Mouse (Mus musculus) hindbrain, embryonic 13.5 days (tissue): Measurements from ENCODE around the gene 1700024B05Rik. TPM values are rescaled to one million over a fixed set of nuclear protein-coding genes. Genes with fewer than 3 reads are reported as not detected.
"Not testable (repeated sequence)": the region's sequence is repeated elsewhere in the genome, so short reads cannot be mapped to it uniquely, and the experiment has no call there.

ENCODE experiments used
- ATAC-seq: fragments of 200-750 bp; cut with Nextera tagmentation; 2 replicates; pipeline ENCODE4 v1.8.0; 2017; ENCODE audit warnings: moderate TSS enrichment; ENCODE audit not compliant: low FRiP score
- H3K27ac ChIP-seq: fragments of 300-500 bp; sonication (generic); 2 replicates; pipeline ENCODE4 v1.5.1; 2015; ENCODE audit warnings: inconsistent platforms, mild to moderate bottlenecking, moderate library complexity
- H3K27me3 ChIP-seq: fragments of 300-500 bp; sonication (generic); 2 replicates; pipeline ENCODE4 v1.6.1; 2015; ENCODE audit warnings: mild to moderate bottlenecking, inconsistent platforms
- H3K36me3 ChIP-seq: fragments of 300-500 bp; sonication (generic); 2 replicates; pipeline ENCODE4 v1.6.1; 2015; ENCODE audit warnings: mild to moderate bottlenecking, inconsistent platforms
- H3K4me1 ChIP-seq: fragments of 300-500 bp; sonication (generic); replicated peaks from 2 replicates; pipeline ENCODE4 v1.6.1; 2015; ENCODE audit warnings: inconsistent platforms
- H3K4me2 ChIP-seq: fragments of 300-500 bp; sonication (generic); 2 replicates; pipeline ENCODE4 v1.6.1; 2015; ENCODE audit warnings: inconsistent platforms, mild to moderate bottlenecking, moderate library complexity
- H3K4me3 ChIP-seq: fragments of 300-500 bp; sonication (generic); 2 replicates; pipeline ENCODE4 v1.5.1; 2015; ENCODE audit warnings: mild to moderate bottlenecking, inconsistent platforms
- H3K9ac ChIP-seq: fragments of 300-500 bp; sonication (generic); 2 replicates; pipeline ENCODE4 v1.6.1; 2015; ENCODE audit warnings: mild to moderate bottlenecking, inconsistent platforms
- H3K9me3 ChIP-seq: fragments of 300-500 bp; sonication (generic); 2 replicates; pipeline ENCODE4 v1.6.1; 2016; ENCODE audit warnings: inconsistent platforms
- WGBS: fragments of 180-500 bp; shearing (Covaris S2); methylation state at CpG from one replicate; pipeline ENCODE4 v1.1.7; 2015; 5-methylcytosine and 5-hydroxymethylcytosine counted together
- polyA plus RNA-seq: library from polyadenylated mRNA; unstranded; fragments of >200 nt; fragmentation: Nextera tagmentation; extraction: Ambion mirVana; gene quantifications from 2 replicates; pipeline ENCODE4 v1.2.1, GENCODE M21; 2015

1700024B05Rik gene
- not detected in 2 replicates for polyA plus RNA-seq

- H3K36me3 ChIP-seq, H3K9ac ChIP-seq, H3K27ac ChIP-seq, H3K4me1 ChIP-seq, H3K4me3 ChIP-seq, H3K9me3 ChIP-seq, H3K4me2 ChIP-seq, H3K27me3 ChIP-seq, ATAC-seq: not testable (repeated sequence)
- 75% methylated on average over 2 of the region's 2 CpGs for WGBS
Measured at GRCm38 (mm10) chr14:41943695-41944094, at the start of gene 1700024B05Rik. Gene 1700024B05Rik, plus strand, starts transcription at chr14:41943995.

DNA sequence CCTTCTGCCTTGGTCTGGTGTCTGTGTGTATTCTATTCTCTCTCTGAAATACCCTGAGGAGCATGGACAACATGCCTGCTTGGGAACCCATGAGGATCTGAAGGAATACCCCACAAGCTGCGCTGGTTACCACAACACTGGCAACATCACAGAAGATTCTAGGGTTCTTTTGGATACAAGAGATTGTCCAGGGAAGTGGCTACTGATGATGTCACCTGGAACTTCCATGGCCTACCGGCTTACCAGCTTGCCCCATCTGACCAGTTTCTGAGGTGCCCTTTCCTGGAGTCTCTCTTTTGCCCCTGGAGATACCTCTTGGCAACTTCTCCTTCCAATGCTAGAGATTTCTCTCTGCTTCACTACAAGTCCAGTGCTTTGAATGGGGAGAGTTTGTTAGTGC lies 36.6 kb upstream of the 1700024B05Rik start, which contains the start of gene Gm7980:
Gene Gm7980, minus strand, starts transcription at position 101 of the 400 bp plus-strand sequence.
- not testable (repeated sequence) for H3K4me3 ChIP-seq, H3K4me1 ChIP-seq, ATAC-seq, H3K9me3 ChIP-seq, H3K27ac ChIP-seq, H3K9ac ChIP-seq, H3K36me3 ChIP-seq, H3K4me2 ChIP-seq, H3K27me3 ChIP-seq
- WGBS: no CpG with 5 or more reads among the region's 2 CpGs

- WGBS: no CpG with 5 or more reads among the region's 1 CpGs
Measured at GRCm38 (mm10) chr14:41924649-41925048, 19.1 kb upstream of the 1700024B05Rik start, which contains the start of gene 1700049E17Rik1. Gene 1700049E17Rik1, plus strand, starts transcription at chr14:41924949.

GRCm38 (mm10) chr14:41964095-41964494 lies 20.3 kb downstream of the 1700024B05Rik start:
- not testable (repeated sequence) for H3K27me3 ChIP-seq, H3K9me3 ChIP-seq, H3K36me3 ChIP-seq, H3K4me1 ChIP-seq, H3K4me2 ChIP-seq, H3K27ac ChIP-seq, H3K4me3 ChIP-seq, ATAC-seq, H3K9ac ChIP-seq
- 68% methylated on average over 4 of the region's 4 CpGs for WGBS

More at GRCm38 (mm10) chr14:41924649-41925048, 19.1 kb upstream of the 1700024B05Rik start, which contains the start of gene 1700049E17Rik1:
- H3K9me3 ChIP-seq, ATAC-seq, H3K4me1 ChIP-seq, H3K9ac ChIP-seq, H3K36me3 ChIP-seq, H3K27me3 ChIP-seq, H3K4me3 ChIP-seq, H3K27ac ChIP-seq, H3K4me2 ChIP-seq: not testable (repeated sequence)

DNA sequence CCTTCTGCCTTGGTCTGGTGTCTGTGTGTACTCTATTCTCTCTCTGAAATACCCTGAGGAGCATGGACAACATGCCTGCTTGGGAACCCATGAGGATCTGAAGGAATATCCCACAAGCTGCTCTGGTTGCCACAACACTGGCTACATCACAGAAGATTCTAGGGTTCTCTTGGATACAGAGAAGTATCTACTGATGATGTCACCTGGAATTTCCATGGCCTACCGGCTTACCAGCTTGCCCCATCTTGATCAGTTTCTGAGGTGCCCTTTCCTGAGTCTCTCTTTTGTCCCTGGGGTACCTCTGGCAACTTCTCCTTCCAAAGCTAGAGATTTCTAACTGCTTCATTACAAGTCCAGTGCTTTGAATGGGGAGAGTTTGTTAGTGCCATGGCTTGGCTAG lies 24.0 kb downstream of the 1700024B05Rik start, which contains the start of gene Gm6401:
Gene Gm6401, minus strand, starts transcription at position 101 of the 400 bp plus-strand sequence.
- not testable (repeated sequence) for H3K4me2 ChIP-seq, H3K27me3 ChIP-seq, ATAC-seq, H3K27ac ChIP-seq, H3K36me3 ChIP-seq, H3K9ac ChIP-seq, H3K9me3 ChIP-seq, H3K4me1 ChIP-seq, H3K4me3 ChIP-seq
- WGBS: 90% methylated on average over 1 of the region's 1 CpGs

DNA sequence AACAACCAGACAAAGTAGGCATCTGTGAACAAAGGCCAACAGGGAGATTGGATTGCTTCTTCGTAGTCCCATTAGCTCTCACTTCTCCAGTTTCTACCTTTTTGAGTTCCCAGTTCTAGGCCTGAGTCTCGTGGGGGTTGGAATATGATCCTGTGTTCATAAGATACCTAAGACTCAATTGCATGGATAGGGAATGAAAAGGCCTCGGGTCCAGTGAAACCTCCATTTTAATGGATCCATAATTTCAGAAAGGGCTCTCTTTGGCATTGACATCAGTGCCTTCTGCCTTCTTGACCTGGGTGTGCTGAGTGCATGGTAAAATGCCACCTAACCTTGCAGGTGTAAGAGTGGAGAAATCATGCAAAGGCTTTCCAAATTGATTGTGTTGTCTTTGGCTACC lies 24.8 kb downstream of the 1700024B05Rik start:
- not testable (repeated sequence) for H3K9ac ChIP-seq, H3K4me1 ChIP-seq, H3K4me2 ChIP-seq, H3K27me3 ChIP-seq, H3K9me3 ChIP-seq, H3K36me3 ChIP-seq, ATAC-seq, H3K27ac ChIP-seq, H3K4me3 ChIP-seq
- 69% methylated on average over 3 of the region's 3 CpGs for WGBS

GRCm38 (mm10) chr14:41983225-41983624 lies 39.4 kb downstream of the 1700024B05Rik start, which contains the start of gene Gm3543:
Gene Gm3543, minus strand, starts transcription at chr14:41983325.
- H3K4me2 ChIP-seq, H3K27ac ChIP-seq, ATAC-seq, H3K9ac ChIP-seq, H3K9me3 ChIP-seq, H3K4me1 ChIP-seq, H3K4me3 ChIP-seq, H3K36me3 ChIP-seq, H3K27me3 ChIP-seq: not testable (repeated sequence)
- 92% methylated on average over 1 of the region's 1 CpGs for WGBS

Other genes starting within 250 kb of the 1700024B05Rik start
- gene Gm8068, start 242.1 kb upstream of the 1700024B05Rik start, polyA plus RNA-seq: not detected in 2 replicates
- not detected in 2 replicates for gene Gm7929, start 193.4 kb upstream of the 1700024B05Rik start, polyA plus RNA-seq
- gene Gm47189, start 171.6 kb upstream of the 1700024B05Rik start, polyA plus RNA-seq: not detected in 2 replicates
- gene Gm7980, start 36.7 kb upstream of the 1700024B05Rik start, polyA plus RNA-seq: not detected in 2 replicates
- gene 1700049E17Rik1, start 19.0 kb upstream of the 1700024B05Rik start, polyA plus RNA-seq: not detected in 2 replicates
- not detected in 2 replicates for gene Gm6401, start 23.9 kb downstream of the 1700024B05Rik start, polyA plus RNA-seq
- not detected in 2 replicates for gene Gm3543, start 39.3 kb downstream of the 1700024B05Rik start, polyA plus RNA-seq
- gene Gm7951, start 173.4 kb downstream of the 1700024B05Rik start, polyA plus RNA-seq: not detected in 2 replicates
- not detected in 2 replicates for gene Gm17027, start 218.6 kb downstream of the 1700024B05Rik start, polyA plus RNA-seq
- gene Gm3573, start 246.8 kb downstream of the 1700024B05Rik start, polyA plus RNA-seq: not detected in 2 replicates